In the genomic region with DNA sequence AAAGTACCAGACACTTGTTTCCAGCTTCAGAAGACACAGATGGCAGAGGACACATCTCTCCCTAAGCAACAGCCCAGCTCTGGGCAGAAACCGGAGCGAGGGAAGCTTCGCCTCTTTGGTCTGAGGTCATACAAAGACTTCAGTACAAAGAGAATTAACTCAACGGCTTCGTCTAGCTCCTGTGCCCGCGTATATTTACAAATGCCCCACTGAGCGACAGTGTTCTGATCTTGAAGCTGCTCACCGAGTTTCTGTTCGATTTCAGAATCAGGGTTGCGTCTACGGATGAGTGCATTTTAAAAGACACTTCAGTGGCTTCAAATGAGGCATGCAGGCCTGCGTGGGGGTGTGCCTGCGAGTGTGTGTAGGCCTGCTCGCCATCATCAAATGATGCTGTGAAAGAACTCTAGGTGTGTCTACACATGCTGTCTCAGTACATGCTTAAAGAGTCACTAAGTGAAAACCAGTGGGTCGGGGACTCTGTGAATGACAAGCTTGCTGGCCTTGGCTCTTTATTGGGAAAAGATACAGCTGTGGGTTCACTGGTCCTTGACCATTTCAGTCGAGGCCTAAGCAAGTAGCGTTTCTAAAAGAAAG, we compare ENCODE assay signal across 22 mouse cellular contexts.
A peak's percentile ranks its signal among the peaks of the same experiment; 100 is the strongest.
DNase-seq lines count a peak whose midpoint lies in the region; ATAC-seq and TF ChIP-seq lines count a peak whose summit lies in the region.
"Had no signal": no experiment of that assay in that cellular context is flagged by ENCODE, and none has a peak within 500 bp of the region (broad histone marks: within the 10 kb centered on the region; RNA-seq: fewer than 3 reads in every experiment).

No protein-coding gene starts in this region.

- no peak for TF ChIP-seq EP300 in stomach, postnatal 0 days (optimal IDR thresholded peaks at IDR 0.05)

- H3K4me2 ChIP-seq in forebrain, embryonic 15.5 days (replicated peaks): no peak overlapping the region
- 0 out of 2 replicates have a peak overlapping the region, but pooled peaks have one; percentile 2 for H3K4me2 ChIP-seq in kidney, embryonic 15.5 days
- H3K4me2 ChIP-seq in neural tube, embryonic 13.5 days: no peak overlapping the region
- no peak overlapping the region for H3K4me2 ChIP-seq in neural tube, embryonic 15.5 days
- H3K4me2 ChIP-seq in stomach, postnatal 0 days (replicated peaks; ENCODE audit: low read depth): no peak overlapping the region
- H3K4me2 ChIP-seq: embryonic facial prominence, embryonic 12.5 days; heart, embryonic 13.5 days; liver, embryonic 11.5 days had no signal

- TF ChIP-seq CTCF in stomach, postnatal 0 days (IDR thresholded peaks at IDR 0.05; ENCODE audit: low read depth): no peak

- H3K27me3 ChIP-seq in forebrain, embryonic 10.5 days (ENCODE audit: poor library complexity, severe bottlenecking): no peaks in the 10 kb centered on the region
- H3K27me3 ChIP-seq in forebrain, embryonic 15.5 days: no peaks in the 10 kb centered on the region
- no peaks in the 10 kb centered on the region for H3K27me3 ChIP-seq in kidney, embryonic 15.5 days
- H3K27me3 ChIP-seq in neural tube, embryonic 13.5 days: no peaks in the 10 kb centered on the region
- no peaks in the 10 kb centered on the region for H3K27me3 ChIP-seq in neural tube, embryonic 15.5 days (replicated peaks)
- no peaks in the 10 kb centered on the region for H3K27me3 ChIP-seq in stomach, postnatal 0 days (ENCODE audit: control insufficient read depth, insufficient read depth, low read length)
- H3K27me3 ChIP-seq: embryonic facial prominence, embryonic 12.5 days; heart, embryonic 13.5 days had no signal

- peak overlapping the region; percentile 72 for H3K27ac ChIP-seq in forebrain, embryonic 10.5 days
- no peak overlapping the region for H3K27ac ChIP-seq in forebrain, embryonic 15.5 days (replicated peaks)
- H3K27ac ChIP-seq in kidney, embryonic 15.5 days: peak overlapping the region; percentile 56
- H3K27ac ChIP-seq in neural tube, embryonic 13.5 days (replicated peaks): peak overlapping the region; percentile 28; the same call in 1 of the 2 replicates
- no peak overlapping the region for H3K27ac ChIP-seq in neural tube, embryonic 15.5 days (replicated peaks)
- no peak overlapping the region for H3K27ac ChIP-seq in stomach, postnatal 0 days (replicated peaks)
- H3K27ac ChIP-seq: embryonic facial prominence, embryonic 12.5 days; heart, embryonic 13.5 days had no signal

- 68% methylated on average over 18 of the region's 18 CpGs for WGBS in forebrain, embryonic 10.5 days
- WGBS in forebrain, embryonic 15.5 days: 39% methylated on average over 18 of the region's 18 CpGs
- 48% methylated on average over 18 of the region's 18 CpGs for WGBS in kidney, embryonic 15.5 days
- WGBS in neural tube, embryonic 13.5 days: 61% methylated on average over 18 of the region's 18 CpGs
- 59% methylated on average over 18 of the region's 18 CpGs for WGBS in neural tube, embryonic 15.5 days
- WGBS in stomach, postnatal 0 days: 85% methylated on average over 18 of the region's 18 CpGs

- H3K4me1 ChIP-seq in forebrain, embryonic 10.5 days: peaks cover 16% of the 10 kb centered on the region
- no peaks in the 10 kb centered on the region for H3K4me1 ChIP-seq in forebrain, embryonic 15.5 days
- H3K4me1 ChIP-seq in kidney, embryonic 15.5 days: peaks cover 30% of the 10 kb centered on the region
- H3K4me1 ChIP-seq in neural tube, embryonic 13.5 days (replicated peaks): peaks cover 37% of the 10 kb centered on the region
- H3K4me1 ChIP-seq in neural tube, embryonic 15.5 days: peaks cover 14% of the 10 kb centered on the region
- H3K4me1 ChIP-seq in stomach, postnatal 0 days (replicated peaks; ENCODE audit: control insufficient read depth, insufficient read depth): no peaks in the 10 kb centered on the region
- H3K4me1 ChIP-seq: embryonic facial prominence, embryonic 12.5 days; heart, embryonic 13.5 days; megakaryocyte, embryonic 14.5 days had no signal

- ATAC-seq in forebrain, embryonic 15.5 days (replicated peaks): no peak
- ATAC-seq in kidney, embryonic 15.5 days (replicated peaks; ENCODE audit: low FRiP score): peak; percentile 73
- no peak for ATAC-seq in neural tube, embryonic 13.5 days (ENCODE audit: low read depth)
- ATAC-seq in neural tube, embryonic 15.5 days (ENCODE audit: low FRiP score): no peak
- no peak for ATAC-seq in stomach, postnatal 0 days (ENCODE audit: low FRiP score, low TSS enrichment)

- DNase-seq in forebrain, embryonic 10.5 days (ENCODE audit: extremely low spot score, low spot score): no peak
- no peak for DNase-seq in kidney, postnatal 10 days
- no peak for DNase-seq in stomach, postnatal 0 days (ENCODE audit: low spot score)
- DNase-seq in T-cell, adult 2 months (ENCODE audit: low spot score): no peak
- DNase-seq: adrenal gland, postnatal 14 days; cerebellum, adult 8-10 months; gastrocnemius, postnatal 10 days; heart, adult 11 months; kidney, postnatal 36 days; lung, adult 18-20 months; lung, postnatal 14 days had no signal

- H3K9ac ChIP-seq in forebrain, embryonic 15.5 days (replicated peaks): no peak overlapping the region
- H3K9ac ChIP-seq in kidney, embryonic 15.5 days: no peak overlapping the region
- H3K9ac ChIP-seq in neural tube, embryonic 13.5 days: no peak overlapping the region
- no peak overlapping the region for H3K9ac ChIP-seq in neural tube, embryonic 15.5 days (replicated peaks)
- H3K9ac ChIP-seq in stomach, postnatal 0 days (ENCODE audit: low read length): no peak overlapping the region
- H3K9ac ChIP-seq: embryonic facial prominence, embryonic 12.5 days; heart, embryonic 13.5 days had no signal

- no peak overlapping the region for H3K4me3 ChIP-seq in forebrain, embryonic 10.5 days
- no peak overlapping the region for H3K4me3 ChIP-seq in forebrain, embryonic 15.5 days
- no peak overlapping the region for H3K4me3 ChIP-seq in kidney, embryonic 15.5 days (replicated peaks)
- no peak overlapping the region for H3K4me3 ChIP-seq in neural tube, embryonic 13.5 days
- no peak overlapping the region for H3K4me3 ChIP-seq in neural tube, embryonic 15.5 days (replicated peaks)
- H3K4me3 ChIP-seq in stomach, postnatal 0 days (ENCODE audit: low read depth, low read length): no peak overlapping the region
- H3K4me3 ChIP-seq: embryonic facial prominence, embryonic 12.5 days; erythroblast, embryonic 14.5 days; heart, embryonic 13.5 days; megakaryocyte, embryonic 14.5 days; myocyte had no signal

- no peaks in the 10 kb centered on the region for H3K36me3 ChIP-seq in forebrain, embryonic 10.5 days (replicated peaks)
- H3K36me3 ChIP-seq in forebrain, embryonic 15.5 days: no peaks in the 10 kb centered on the region
- no peaks in the 10 kb centered on the region for H3K36me3 ChIP-seq in kidney, embryonic 15.5 days
- H3K36me3 ChIP-seq in neural tube, embryonic 13.5 days: no peaks in the 10 kb centered on the region
- H3K36me3 ChIP-seq in neural tube, embryonic 15.5 days: no peaks in the 10 kb centered on the region
- no peaks in the 10 kb centered on the region for H3K36me3 ChIP-seq in stomach, postnatal 0 days (ENCODE audit: control insufficient read depth, insufficient read depth, low read length)
- H3K36me3 ChIP-seq: embryonic facial prominence, embryonic 12.5 days; G1E; heart, embryonic 13.5 days had no signal

- H3K9me3 ChIP-seq in forebrain, embryonic 10.5 days: no peaks in the 10 kb centered on the region
- H3K9me3 ChIP-seq in forebrain, embryonic 15.5 days: no peaks in the 10 kb centered on the region
- no peaks in the 10 kb centered on the region for H3K9me3 ChIP-seq in kidney, embryonic 15.5 days (replicated peaks)
- H3K9me3 ChIP-seq in neural tube, embryonic 13.5 days: no peaks in the 10 kb centered on the region
- no peaks in the 10 kb centered on the region for H3K9me3 ChIP-seq in neural tube, embryonic 15.5 days (replicated peaks)
- no peaks in the 10 kb centered on the region for H3K9me3 ChIP-seq in stomach, postnatal 0 days (ENCODE audit: control insufficient read depth, low read length)
- H3K9me3 ChIP-seq: embryonic facial prominence, embryonic 12.5 days; heart, embryonic 13.5 days had no signal

Comparison
In these comparisons a context has a peak if more than half of its experiments do, and no peak if none do; other contexts are left out.
1. H3K27ac ChIP-seq: peak in forebrain, embryonic 10.5 days (single experiment), kidney, embryonic 15.5 days (single experiment) and neural tube, embryonic 13.5 days (single experiment); none in forebrain, embryonic 15.5 days (single experiment), neural tube, embryonic 15.5 days (single experiment) and stomach, postnatal 0 days (single experiment).